Comparison of ENCODE assay signal across 9 mouse cellular contexts in the genomic region with DNA sequence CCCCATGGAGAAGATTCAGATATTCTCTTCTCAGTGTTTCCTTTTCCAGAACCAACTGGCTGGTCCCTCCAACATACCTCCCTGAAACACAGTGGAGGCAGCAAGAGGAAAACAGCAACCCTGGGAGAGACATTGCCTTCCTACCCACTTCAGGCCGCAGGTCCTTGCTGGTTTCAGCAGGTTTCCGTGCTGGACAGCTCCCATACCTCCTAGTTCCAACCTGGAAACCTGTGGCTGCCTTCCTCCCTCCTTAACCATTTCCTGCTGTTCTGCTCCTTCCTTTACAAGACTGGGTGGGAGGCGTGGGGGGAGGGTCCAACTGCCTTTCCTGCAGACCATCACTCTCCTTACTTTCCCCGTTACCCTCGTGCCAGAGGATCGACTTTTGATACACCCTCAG. TPM values are rescaled to one million over a fixed set of nuclear protein-coding genes. Genes with fewer than 3 reads are reported as not detected.
DNase-seq lines count a peak whose midpoint lies in the region; ATAC-seq lines count a peak whose summit lies in the region.
"Had no signal": no experiment of that assay in that cellular context is flagged by ENCODE, and none has a peak within 500 bp of the region (broad histone marks: within the 10 kb centered on the region; RNA-seq: fewer than 3 reads in every experiment).

No protein-coding gene starts in this region.

- peak overlapping the region; percentile 94 for H3K27ac ChIP-seq in macrophage

- peak; percentile 31 to 37 for DNase-seq in adrenal gland, adult 18-20 months (ENCODE audit: low spot score in 2 of 2)
- DNase-seq in adrenal gland, postnatal 4 days (ENCODE audit: low spot score in 2 of 2) = no peak
- peak; percentile 45 for DNase-seq in lung, postnatal 10 days
- DNase-seq in lung, adult 18-20 months = no peak
- peak; percentile 78 for DNase-seq in embryo, embryonic 10.5 days (ENCODE audit: low spot score)
- DNase-seq in frontal cortex, postnatal 36 days (ENCODE audit: low spot score in 2 of 2) = no peak
- DNase-seq: cerebellum, adult 11 months had no signal

- no peaks in the 10 kb centered on the region for H3K36me3 ChIP-seq in macrophage (ENCODE audit: inconsistent target)

- H3K79me2 ChIP-seq in macrophage (ENCODE audit: inconsistent target) = peaks cover 72% of the 10 kb centered on the region

- no peak for ATAC-seq in activated CD4-positive, CD25-positive, alpha-beta regulatory T cell, adult 4 months

- H3K4me3 ChIP-seq in macrophage (ENCODE audit: inconsistent target) = 0 out of 2 replicates have a peak overlapping the region, but pooled peaks have one; percentile 3

- WGBS in macrophage (ENCODE audit: missing documents) = 79% methylated on average over 6 of the region's 6 CpGs

RNA-seq across cellular contexts. Expression of a gene that starts 27.7 kb away (rescaled TPM):
- total RNA-seq in adrenal gland, adult 18-20 months (2021) = 10 to 100 TPM; 11.2 to 15.3 TPM
- total RNA-seq in adrenal gland, postnatal 4 days (2021) = 10 to 100 TPM; 37.2 to 41.6 TPM
- 100 to 1,000 TPM in 23 of 26 experiments, 10 to 100 TPM in 3; 59.0 to 292 (median 135) TPM for total RNA-seq in macrophage (2018; cell fraction: chromatin; rRNA removed)
- total RNA-seq in macrophage (2018; cell fraction: cytosol; rRNA removed) = 10 to 100 TPM; 16.1 to 57.6 (median 32.9) TPM
- 100 to 1,000 TPM in 6 of 26 experiments, 10 to 100 TPM in 20; 40.7 to 174 (median 60.5) TPM for total RNA-seq in macrophage (2018; cell fraction: nucleus; rRNA removed)
- 23.0 to 33.0 TPM (median 24.1 TPM) in 3 replicates for polyA plus RNA-seq in macrophage (2018)
- under 1 TPM; 0.22 to 0.61 TPM for polyA plus RNA-seq in activated CD4-positive, CD25-positive, alpha-beta regulatory T cell, adult 4 months (2017; shearing (Covaris generic))

Comparison
In these comparisons a context has a peak if more than half of its experiments do, and no peak if none do; other contexts are left out.
1. DNase-seq: peak in adrenal gland, adult 18-20 months (2 of 2), lung, postnatal 10 days (single experiment) and embryo, embryonic 10.5 days (single experiment); none in adrenal gland, postnatal 4 days (0 of 2), lung, adult 18-20 months (0 of 2) and frontal cortex, postnatal 36 days (0 of 2).